Mouse (Mus musculus): ENCODE measurements around the gene Hoxc10. TPM values are rescaled to one million over a fixed set of nuclear protein-coding genes. Genes with fewer than 3 reads are reported as not detected.

The Hoxc10 gene
- polyA plus RNA-seq, 1 experiment from 2014 or later = not detected

GRCm38 (mm10) chr15:102976171-102976570 is 9.6 kb downstream of the Hoxc10 start, which contains the start of gene Hoxc9:
Gene Hoxc9 (plus strand): TSS chr15:102976439.
- ATAC-seq = no peak
- no peak within 1 kb of the TSS for H3K4me3 ChIP-seq (replicated peaks; ENCODE audit: low read length)
- H3K27me3 ChIP-seq (replicated peaks; ENCODE audit: control insufficient read depth, insufficient read depth, low read length) = peaks cover 89% of the 10 kb centered on the region
- WGBS = 2% methylated on average over 12 of the region's 20 CpGs
- H3K36me3 ChIP-seq (ENCODE audit: control insufficient read depth, insufficient read depth) = no peaks in the 10 kb centered on the region
- H3K9me3 ChIP-seq (ENCODE audit: control insufficient read depth, low read length) = no peaks in the 10 kb centered on the region
- no peak within 1 kb of the TSS for H3K9ac ChIP-seq (replicated peaks; ENCODE audit: low read depth, low read length)
- no peak within 1 kb of the TSS for H3K27ac ChIP-seq (ENCODE audit: low read length)
- no peak within 1 kb of the TSS for H3K4me2 ChIP-seq (ENCODE audit: low read length)
- no peaks in the 10 kb centered on the region for H3K4me1 ChIP-seq (replicated peaks; ENCODE audit: control insufficient read depth, insufficient read depth, low read length)

- H3K9ac ChIP-seq (replicated peaks; ENCODE audit: low read depth, low read length) = no peak overlapping the region
- H3K27ac ChIP-seq (ENCODE audit: low read length) = no peak overlapping the region
- H3K36me3 ChIP-seq (ENCODE audit: control insufficient read depth, insufficient read depth) = no peaks in the 10 kb centered on the region
- H3K4me1 ChIP-seq (replicated peaks; ENCODE audit: control insufficient read depth, insufficient read depth, low read length) = peaks cover 3% of the 10 kb centered on the region
- H3K4me2 ChIP-seq (ENCODE audit: low read length) = no peak overlapping the region
- no peak for ATAC-seq
- WGBS = under 1% methylated on average over 37 of the region's 37 CpGs
- H3K4me3 ChIP-seq (replicated peaks; ENCODE audit: low read length) = no peak overlapping the region
- peaks cover 88% of the 10 kb centered on the region for H3K27me3 ChIP-seq (replicated peaks; ENCODE audit: control insufficient read depth, insufficient read depth, low read length)
- H3K9me3 ChIP-seq (ENCODE audit: control insufficient read depth, low read length) = no peaks in the 10 kb centered on the region
Measured at GRCm38 (mm10) chr15:102976631-102977422, 10.2 kb downstream of the Hoxc10 start.

- Histone ChIP-seq H3K4me1 (replicated peaks; ENCODE audit: control insufficient read depth, insufficient read depth, low read length) (peaks cover 6% of the 10 kb centered on the region), H3K9me3 (ENCODE audit: control insufficient read depth, low read length) (no peaks in the 10 kb centered on the region), H3K27ac (ENCODE audit: low read length) (no peak overlapping the region), H3K4me3 (replicated peaks; ENCODE audit: low read length) (no peak overlapping the region), H3K27me3 (replicated peaks; ENCODE audit: control insufficient read depth, insufficient read depth, low read length) (peaks cover 86% of the 10 kb centered on the region), H3K4me2 (ENCODE audit: low read length) (no peak overlapping the region), H3K9ac (replicated peaks; ENCODE audit: low read depth, low read length) (no peak overlapping the region), H3K36me3 (ENCODE audit: control insufficient read depth, insufficient read depth) (no peaks in the 10 kb centered on the region)
- 2% methylated on average over 16 of the region's 16 CpGs for WGBS
- no peak for ATAC-seq
Measured at GRCm38 (mm10) chr15:102977423-102977974, 10.9 kb downstream of the Hoxc10 start.

GRCm38 (mm10) chr15:102978615-102979515 is 12.3 kb downstream of the Hoxc10 start:
- ATAC-seq = no peak
- under 1% methylated on average over 13 of the region's 13 CpGs for WGBS

GRCm38 (mm10) chr15:102979936-102980335 is 13.3 kb downstream of the Hoxc10 start:
- Histone ChIP-seq H3K36me3 (ENCODE audit: control insufficient read depth, insufficient read depth) (no peaks in the 10 kb centered on the region), H3K27ac (ENCODE audit: low read length) (no peak overlapping the region)

More at GRCm38 (mm10) chr15:102978615-102979515, 12.3 kb downstream of the Hoxc10 start:
- H3K36me3 ChIP-seq (ENCODE audit: control insufficient read depth, insufficient read depth) = no peaks in the 10 kb centered on the region
- H3K4me1 ChIP-seq (replicated peaks; ENCODE audit: control insufficient read depth, insufficient read depth, low read length) = peaks cover 6% of the 10 kb centered on the region
- no peaks in the 10 kb centered on the region for H3K9me3 ChIP-seq (ENCODE audit: control insufficient read depth, low read length)
- no peak overlapping the region for H3K4me3 ChIP-seq (replicated peaks; ENCODE audit: low read length)
- H3K27me3 ChIP-seq (replicated peaks; ENCODE audit: control insufficient read depth, insufficient read depth, low read length) = peaks cover 85% of the 10 kb centered on the region
- H3K9ac ChIP-seq (replicated peaks; ENCODE audit: low read depth, low read length) = no peak overlapping the region
- H3K27ac ChIP-seq (ENCODE audit: low read length) = no peak overlapping the region
- H3K4me2 ChIP-seq (ENCODE audit: low read length) = no peak overlapping the region

GRCm38 (mm10) chr15:102980352-102980751 is 13.8 kb downstream of the Hoxc10 start:
- 2% methylated on average over 11 of the region's 11 CpGs for WGBS
- no peaks in the 10 kb centered on the region for H3K36me3 ChIP-seq (ENCODE audit: control insufficient read depth, insufficient read depth)
- H3K27ac ChIP-seq (ENCODE audit: low read length) = no peak overlapping the region
- no peak overlapping the region for H3K4me2 ChIP-seq (ENCODE audit: low read length)
- H3K9me3 ChIP-seq (ENCODE audit: control insufficient read depth, low read length) = no peaks in the 10 kb centered on the region
- no peak overlapping the region for H3K4me3 ChIP-seq (replicated peaks; ENCODE audit: low read length)
- no peak overlapping the region for H3K9ac ChIP-seq (replicated peaks; ENCODE audit: low read depth, low read length)
- ATAC-seq = no peak
- H3K27me3 ChIP-seq (replicated peaks; ENCODE audit: control insufficient read depth, insufficient read depth, low read length) = peaks cover 87% of the 10 kb centered on the region
- H3K4me1 ChIP-seq (replicated peaks; ENCODE audit: control insufficient read depth, insufficient read depth, low read length) = peaks cover 6% of the 10 kb centered on the region

More at GRCm38 (mm10) chr15:102979936-102980335, 13.3 kb downstream of the Hoxc10 start:
- Histone ChIP-seq H3K9ac (replicated peaks; ENCODE audit: low read depth, low read length) (no peak overlapping the region), H3K27me3 (replicated peaks; ENCODE audit: control insufficient read depth, insufficient read depth, low read length) (peaks cover 87% of the 10 kb centered on the region), H3K4me1 (replicated peaks; ENCODE audit: control insufficient read depth, insufficient read depth, low read length) (peaks cover 6% of the 10 kb centered on the region), H3K4me3 (replicated peaks; ENCODE audit: low read length) (no peak overlapping the region), H3K4me2 (ENCODE audit: low read length) (no peak overlapping the region), H3K9me3 (ENCODE audit: control insufficient read depth, low read length) (no peaks in the 10 kb centered on the region)
- ATAC-seq = no peak
- WGBS = 0% methylated on average over 1 of the region's 1 CpGs

- H3K4me2 ChIP-seq (ENCODE audit: low read length) = peak overlapping the region; percentile 14; the same call in 1 of the 2 replicates
- 0% methylated on average over 14 of the region's 14 CpGs for WGBS
- no peaks in the 10 kb centered on the region for H3K9me3 ChIP-seq (ENCODE audit: control insufficient read depth, low read length)
- H3K9ac ChIP-seq (replicated peaks; ENCODE audit: low read depth, low read length) = no peak overlapping the region
- H3K27ac ChIP-seq (ENCODE audit: low read length) = no peak overlapping the region
- H3K27me3 ChIP-seq (replicated peaks; ENCODE audit: control insufficient read depth, insufficient read depth, low read length) = peaks cover 87% of the 10 kb centered on the region
- no peaks in the 10 kb centered on the region for H3K36me3 ChIP-seq (ENCODE audit: control insufficient read depth, insufficient read depth)
- peaks cover 6% of the 10 kb centered on the region for H3K4me1 ChIP-seq (replicated peaks; ENCODE audit: control insufficient read depth, insufficient read depth, low read length)
- no peak for ATAC-seq
- peak overlapping the region; percentile 13 for H3K4me3 ChIP-seq (replicated peaks; ENCODE audit: low read length)
Measured at GRCm38 (mm10) chr15:102980912-102981311, 14.3 kb downstream of the Hoxc10 start.

GRCm38 (mm10) chr15:102981379-102982288 is 15.0 kb downstream of the Hoxc10 start:
- Histone ChIP-seq H3K36me3 (ENCODE audit: control insufficient read depth, insufficient read depth) (no peaks in the 10 kb centered on the region), H3K9ac (replicated peaks; ENCODE audit: low read depth, low read length) (no peak overlapping the region), H3K4me3 (replicated peaks; ENCODE audit: low read length) (peak overlapping the region; percentile 13), H3K4me2 (ENCODE audit: low read length) (peak overlapping the region; percentile 28), H3K9me3 (ENCODE audit: control insufficient read depth, low read length) (no peaks in the 10 kb centered on the region), H3K4me1 (replicated peaks; ENCODE audit: control insufficient read depth, insufficient read depth, low read length) (peaks cover 6% of the 10 kb centered on the region), H3K27me3 (replicated peaks; ENCODE audit: control insufficient read depth, insufficient read depth, low read length) (peaks cover 92% of the 10 kb centered on the region), H3K27ac (ENCODE audit: low read length) (no peak overlapping the region)
- ATAC-seq = no peak
- WGBS = under 1% methylated on average over 88 of the region's 88 CpGs

All from forebrain, embryonic 16.5 days (tissue).